Mouse (Mus musculus) kidney, embryonic 14.5 days (tissue): ENCODE measurements around the gene Calr3. TPM values are rescaled to one million over a fixed set of nuclear protein-coding genes. Genes with fewer than 3 reads are reported as not detected.

Experiments
- ATAC-seq: fragments of 200-750 bp; cut with Nextera tagmentation; 2 replicates; pipeline ENCODE4 v1.8.0; 2017; ENCODE audit warnings: moderate number of reproducible peaks, mild to moderate bottlenecking, moderate TSS enrichment, moderate library complexity; ENCODE audit not compliant: low FRiP score, low TSS enrichment
- H3K27ac ChIP-seq: fragments of 300-500 bp; sonication (generic); 2 replicates; pipeline ENCODE4 v1.5.1; 2014; ENCODE audit warnings: low read depth, mild to moderate bottlenecking, low read length, moderate library complexity, mixed read lengths
- H3K27me3 ChIP-seq: fragments of 300-500 bp; sonication (generic); 2 replicates; pipeline ENCODE4 v1.6.1; 2014; ENCODE audit warnings: mild to moderate bottlenecking, low read length; ENCODE audit not compliant: control insufficient read depth, insufficient read depth
- H3K36me3 ChIP-seq: fragments of 300-500 bp; sonication (generic); 2 replicates; pipeline ENCODE4 v1.6.1; 2014; ENCODE audit warnings: low read length, mixed read lengths; ENCODE audit not compliant: control insufficient read depth, insufficient read depth
- H3K4me1 ChIP-seq: fragments of 300-500 bp; sonication (generic); 2 replicates; pipeline ENCODE4 v1.6.1; 2014; ENCODE audit warnings: low read length, mixed read lengths; ENCODE audit not compliant: control insufficient read depth, insufficient read depth
- H3K4me2 ChIP-seq: fragments of 300-500 bp; sonication (generic); replicated peaks from 2 replicates; pipeline ENCODE4 v1.6.1; 2014; ENCODE audit warnings: low read depth, mild to moderate bottlenecking, low read length
- H3K4me3 ChIP-seq: fragments of 300-500 bp; sonication (generic); 2 replicates; pipeline ENCODE4 v1.5.1; 2014; ENCODE audit warnings: mild to moderate bottlenecking, low read length
- H3K9ac ChIP-seq: fragments of 300-500 bp; sonication (generic); 2 replicates; pipeline ENCODE4 v1.6.1; 2014; ENCODE audit warnings: low read depth, mild to moderate bottlenecking, low read length, moderate library complexity
- H3K9me3 ChIP-seq: fragments of 300-500 bp; sonication (generic); 2 replicates; pipeline ENCODE4 v1.6.1; 2016; ENCODE audit warnings: low read length; ENCODE audit not compliant: control insufficient read depth
- WGBS: fragments of 180-500 bp; shearing (Covaris S2); extraction: QIAGEN DNeasy Blood & Tissue Kit; methylation state at CpG from one replicate; pipeline ENCODE4 v1.1.7; 2014; 5-methylcytosine and 5-hydroxymethylcytosine counted together
- polyA plus RNA-seq: library from polyadenylated mRNA; unstranded; fragments of >200 nt; fragmentation: Nextera tagmentation; extraction: Ambion mirVana; gene quantifications from 2 replicates; pipeline ENCODE4 v1.2.1, GENCODE M21; 2014

The Calr3 gene
- 1.6 and 2.1 TPM in 2 replicates for polyA plus RNA-seq

GRCm38 (mm10) chr8:72443338-72443993, at the start of gene Calr3, which contains the start of gene 1700030K09Rik:
Gene Calr3, minus strand, starts transcription at chr8:72443870.
Gene 1700030K09Rik, plus strand, starts transcription at chr8:72443880.
- no peaks in the 10 kb centered on the region for H3K9me3 ChIP-seq
- H3K36me3 ChIP-seq: peaks cover 4% of the 10 kb centered on the region; the same call in 1 of the 2 replicates
- 5% methylated on average over 34 of the region's 34 CpGs for WGBS
- ATAC-seq: peak; percentile 99
- H3K27me3 ChIP-seq: no peaks in the 10 kb centered on the region
- peak within 1 kb of the TSS; percentile 78 for H3K4me2 ChIP-seq
- H3K4me3 ChIP-seq: peak within 1 kb of the TSS; percentile 38
- no peak within 1 kb of the TSS for H3K27ac ChIP-seq
- no peaks in the 10 kb centered on the region for H3K4me1 ChIP-seq
- peak within 1 kb of the TSS; percentile 61 for H3K9ac ChIP-seq

GRCm38 (mm10) chr8:72493381-72493780, 49.7 kb upstream of the Calr3 start:
- H3K4me3 ChIP-seq: peak overlapping the region; percentile 92
- 11% methylated on average over 8 of the region's 8 CpGs for WGBS
- no peak for ATAC-seq
- H3K9ac ChIP-seq: peak overlapping the region; percentile 68
- H3K4me1 ChIP-seq: peaks cover 11% of the 10 kb centered on the region
- H3K36me3 ChIP-seq: peaks cover 34% of the 10 kb centered on the region
- peak overlapping the region; percentile 67 for H3K4me2 ChIP-seq
- H3K27ac ChIP-seq: peak overlapping the region; percentile 81; the same call in 1 of the 2 replicates
- H3K27me3 ChIP-seq: no peaks in the 10 kb centered on the region
- H3K9me3 ChIP-seq: no peaks in the 10 kb centered on the region

- no peaks in the 10 kb centered on the region for H3K27me3 ChIP-seq
- peak overlapping the region; percentile 86 for H3K9ac ChIP-seq
- WGBS: under 1% methylated on average over 52 of the region's 56 CpGs
- H3K4me2 ChIP-seq: peak overlapping the region; percentile 90
- ATAC-seq: peak; percentile 98
- H3K4me3 ChIP-seq: peak overlapping the region; percentile 92
- peaks cover 40% of the 10 kb centered on the region for H3K36me3 ChIP-seq
- H3K4me1 ChIP-seq: peaks cover 11% of the 10 kb centered on the region
- H3K27ac ChIP-seq: peak overlapping the region; percentile 81
- no peaks in the 10 kb centered on the region for H3K9me3 ChIP-seq
These were observed 49.0 kb upstream of the Calr3 start for GRCm38 (mm10) chr8:72492622-72493081.

- peak within 1 kb of the TSS; percentile 81 for H3K27ac ChIP-seq
- under 1% methylated on average over 80 of the region's 98 CpGs for WGBS
- no peaks in the 10 kb centered on the region for H3K9me3 ChIP-seq
- ATAC-seq: peak; percentile 8; the same call in 1 of the 2 replicates
- peaks cover 47% of the 10 kb centered on the region for H3K36me3 ChIP-seq
- no peaks in the 10 kb centered on the region for H3K27me3 ChIP-seq
- peak within 1 kb of the TSS; percentile 86 for H3K9ac ChIP-seq
- H3K4me1 ChIP-seq: peaks cover 11% of the 10 kb centered on the region
- peak within 1 kb of the TSS; percentile 90 for H3K4me2 ChIP-seq
- H3K4me3 ChIP-seq: peak within 1 kb of the TSS; percentile 92
These were observed 48.3 kb upstream of the Calr3 start, which contains the start of gene Slc35e1 for GRCm38 (mm10) chr8:72491680-72492621. Gene Slc35e1, minus strand, starts transcription at chr8:72492614.

- peak overlapping the region; percentile 92; the same call in 1 of the 2 replicates for H3K4me3 ChIP-seq
These were observed 47.3 kb upstream of the Calr3 start for GRCm38 (mm10) chr8:72491017-72491416.

GRCm38 (mm10) chr8:72487014-72487413, 43.3 kb upstream of the Calr3 start:
- peaks cover 57% of the 10 kb centered on the region for H3K36me3 ChIP-seq
- no peak for ATAC-seq
- H3K4me3 ChIP-seq: no peak overlapping the region
- H3K27me3 ChIP-seq: no peaks in the 10 kb centered on the region
- H3K9me3 ChIP-seq: no peaks in the 10 kb centered on the region
- no peak overlapping the region for H3K27ac ChIP-seq
- H3K4me1 ChIP-seq: no peaks in the 10 kb centered on the region; the same call in 1 of the 2 replicates
- H3K9ac ChIP-seq: no peak overlapping the region
- H3K4me2 ChIP-seq: no peak overlapping the region

More at GRCm38 (mm10) chr8:72491017-72491416, 47.3 kb upstream of the Calr3 start:
- Histone ChIP-seq H3K27ac (no peak overlapping the region), H3K4me1 (peaks cover 11% of the 10 kb centered on the region), H3K27me3 (no peaks in the 10 kb centered on the region), H3K36me3 (peaks cover 43% of the 10 kb centered on the region), H3K4me2 (peak overlapping the region; percentile 90), H3K9ac (peak overlapping the region; percentile 86; the same call in 1 of the 2 replicates), H3K9me3 (no peaks in the 10 kb centered on the region)
- 78% methylated on average over 2 of the region's 2 CpGs for WGBS
- no peak for ATAC-seq

- WGBS: 90% methylated on average over 6 of the region's 6 CpGs
- Histone ChIP-seq H3K4me3 (no peak overlapping the region), H3K27ac (no peak overlapping the region), H3K9ac (no peak overlapping the region), H3K36me3 (peaks cover 65% of the 10 kb centered on the region), H3K9me3 (no peaks in the 10 kb centered on the region), H3K27me3 (no peaks in the 10 kb centered on the region), H3K4me2 (no peak overlapping the region), H3K4me1 (no peaks in the 10 kb centered on the region)
- no peak for ATAC-seq
These were observed 42.0 kb upstream of the Calr3 start for GRCm38 (mm10) chr8:72485456-72486199.

GRCm38 (mm10) chr8:72474826-72475546, 31.3 kb upstream of the Calr3 start, which contains the start of gene Cherp:
Gene Cherp, minus strand, starts transcription at chr8:72475226.
- Histone ChIP-seq H3K27ac (peak within 1 kb of the TSS; percentile 82), H3K36me3 (peaks cover 33% of the 10 kb centered on the region), H3K27me3 (no peaks in the 10 kb centered on the region), H3K4me3 (peak within 1 kb of the TSS; percentile 83), H3K9me3 (no peaks in the 10 kb centered on the region), H3K9ac (peak within 1 kb of the TSS; percentile 71), H3K4me1 (0 out of 2 replicates have a peak, but pooled peaks cover 11% of the 10 kb centered on the region), H3K4me2 (peak within 1 kb of the TSS; percentile 97)
- WGBS: under 1% methylated on average over 73 of the region's 80 CpGs
- ATAC-seq: peak; percentile 97
